Mouse (Mus musculus) effector memory CD4-positive, alpha-beta T cell, adult 7 months (primary cell): ENCODE results near the gene Atxn7l3b. TPM values are rescaled to one million over a fixed set of nuclear protein-coding genes. Genes with fewer than 3 reads are reported as not detected.

Experiments
- polyA plus RNA-seq: library from polyadenylated mRNA; unstranded; fragments of 100-300 nt; shearing (Covaris generic); gene quantifications from one replicate; pipeline ENCODE4 v1.2.1, GENCODE M21; 2017

Atxn7l3b gene
- polyA plus RNA-seq = 50.6 TPM

DNA sequence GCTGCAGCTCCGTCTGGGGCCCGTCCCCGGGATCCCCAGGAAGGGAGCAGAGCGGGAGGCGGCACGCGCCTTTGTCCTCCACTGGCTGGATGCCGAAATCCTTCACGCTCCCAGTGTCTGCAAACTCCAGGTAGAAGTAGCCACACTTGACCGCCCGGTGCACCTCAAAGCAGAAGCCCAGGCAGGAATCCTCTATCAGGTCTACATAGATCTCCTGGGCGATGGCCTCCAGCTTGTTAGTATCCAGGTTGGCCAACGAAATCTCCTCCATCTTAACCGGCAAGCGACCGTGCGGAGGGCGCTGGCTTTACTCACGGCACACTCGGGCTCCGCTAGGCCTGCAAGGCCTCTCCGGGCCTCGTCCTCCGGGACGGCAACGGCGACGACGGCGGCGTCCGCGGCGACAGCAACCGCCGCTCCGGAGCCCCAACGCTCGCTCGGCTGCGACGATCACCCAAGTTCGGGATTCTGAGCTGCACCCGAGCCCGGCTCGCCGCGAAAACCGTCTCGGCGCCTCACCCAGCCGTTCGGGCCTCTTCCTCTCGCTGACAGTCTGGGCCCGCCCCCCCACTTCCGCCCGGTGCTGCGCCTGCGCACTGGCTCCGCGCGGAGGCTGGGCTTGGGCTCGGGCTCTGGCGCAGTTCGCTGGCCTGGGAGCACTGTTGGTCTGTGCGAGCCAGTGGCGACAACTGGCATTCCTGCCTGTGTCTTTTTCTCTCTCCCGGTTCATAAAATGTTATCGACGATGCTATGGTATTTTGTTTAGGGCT lies at the start of gene Atxn7l3b:
TSS of gene Atxn7l3b (minus strand) at position 550 of the 770 bp plus-strand sequence.

